Mouse (Mus musculus) megakaryocyte-erythroid progenitor cell, adult 5-6 weeks (primary cell): ENCODE measurements around the gene Trp53bp1. TPM values are rescaled to one million over a fixed set of nuclear protein-coding genes. Genes with fewer than 3 reads are reported as not detected.

Experiments
- ATAC-seq: replicated peaks from 2 replicates; pipeline ENCODE4 v1.8.0; 2016; ENCODE audit warnings: mild to moderate bottlenecking, inconsistent platforms; ENCODE audit not compliant: severe bottlenecking, poor library complexity, low FRiP score, low TSS enrichment
- total RNA-seq, 2 experiments: library from RNA; stranded (forward) in 1 of 2; stranded (reverse) in 1 of 2; fragments of 200-1000, 215-1000 nt in 1 of 2; fragments of >200 nt in 1 of 2; fragmentation: Nextera tagmentation in 1 of 2; gene quantifications; 2 replicates each; pipeline ENCODE4 v1.2.3; 2014 to 2017

Trp53bp1 gene
- total RNA-seq, 2 experiments from 2014 or later: 22.9 to 31.8 TPM

GRCm38 (mm10) chr2:121270521-121271235, 529 bp downstream of the Trp53bp1 start:
- no peak for ATAC-seq

- ATAC-seq: no peak
These were observed 2.8 kb downstream of the Trp53bp1 start for GRCm38 (mm10) chr2:121268446-121268845.

GRCm38 (mm10) chr2:121249758-121250157, 21.4 kb downstream of the Trp53bp1 start:
- no peak for ATAC-seq

DNA sequence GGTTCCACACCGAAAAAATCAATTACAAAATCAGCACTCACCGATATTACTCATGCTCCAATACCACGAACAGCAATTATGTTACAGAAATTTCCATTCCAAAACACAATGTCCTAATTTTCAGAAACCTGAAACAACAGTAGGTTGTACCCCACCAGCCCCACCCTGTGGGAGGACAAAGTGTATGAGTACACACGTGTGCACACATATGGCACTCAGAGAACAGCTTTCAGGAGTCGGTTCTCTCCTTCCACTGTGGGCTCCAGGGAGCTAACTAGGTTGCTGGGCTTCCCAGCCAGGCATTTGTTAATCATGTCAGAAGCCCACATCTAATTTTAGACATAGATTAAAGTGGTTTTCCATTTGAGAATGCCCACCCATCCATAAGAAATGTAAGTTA, 27.1 kb downstream of the Trp53bp1 start:
- no peak for ATAC-seq

DNA sequence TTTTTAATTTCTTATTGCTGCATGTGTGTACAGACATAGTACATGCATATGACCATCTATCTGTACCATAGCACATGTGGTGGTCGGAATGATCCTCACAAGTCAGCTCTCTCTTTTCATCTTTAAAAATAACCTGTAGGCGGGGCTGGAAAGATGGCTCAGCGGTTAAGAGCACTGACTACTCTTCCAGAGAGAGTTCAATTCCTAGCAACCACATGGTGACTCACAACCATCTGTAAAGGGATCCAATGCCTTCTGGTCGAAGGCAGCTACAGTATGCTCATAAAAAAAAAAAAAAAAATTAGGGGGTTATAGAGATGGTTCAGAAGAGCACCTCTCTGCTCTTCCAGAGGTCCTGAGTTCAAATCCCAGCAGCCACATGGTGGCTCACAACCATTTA, 31.8 kb downstream of the Trp53bp1 start:
- ATAC-seq: no peak

DNA sequence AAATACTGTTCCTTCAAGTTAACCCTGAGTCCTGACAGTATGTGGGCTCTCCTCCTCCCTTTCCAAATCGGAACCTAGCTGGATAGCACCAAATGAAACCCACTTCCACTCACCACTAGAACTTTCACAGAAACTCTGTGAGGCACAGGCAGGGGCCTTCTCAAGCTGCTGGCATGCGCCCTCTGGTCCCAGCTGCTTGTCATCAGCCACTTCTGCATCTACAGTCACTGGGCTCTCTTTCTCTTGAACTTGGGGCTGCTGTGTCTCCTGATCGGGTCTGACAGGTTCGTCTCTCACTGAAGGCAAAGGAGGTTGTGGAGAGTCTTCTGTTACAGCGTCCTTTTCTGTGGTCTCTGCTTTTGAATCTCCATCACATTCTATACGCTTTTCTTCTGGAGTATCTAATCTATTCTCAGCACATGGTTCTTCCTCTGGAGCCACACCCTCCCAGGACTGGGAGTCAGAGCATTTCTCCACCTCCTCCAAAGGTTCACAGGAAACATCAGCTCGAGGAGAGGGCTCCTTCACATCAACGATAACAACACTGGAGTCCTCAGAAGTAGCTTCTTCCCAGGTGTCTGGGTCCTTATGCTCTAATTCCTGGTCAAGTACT, 35.6 kb downstream of the Trp53bp1 start:
- ATAC-seq: peak; percentile 98

DNA sequence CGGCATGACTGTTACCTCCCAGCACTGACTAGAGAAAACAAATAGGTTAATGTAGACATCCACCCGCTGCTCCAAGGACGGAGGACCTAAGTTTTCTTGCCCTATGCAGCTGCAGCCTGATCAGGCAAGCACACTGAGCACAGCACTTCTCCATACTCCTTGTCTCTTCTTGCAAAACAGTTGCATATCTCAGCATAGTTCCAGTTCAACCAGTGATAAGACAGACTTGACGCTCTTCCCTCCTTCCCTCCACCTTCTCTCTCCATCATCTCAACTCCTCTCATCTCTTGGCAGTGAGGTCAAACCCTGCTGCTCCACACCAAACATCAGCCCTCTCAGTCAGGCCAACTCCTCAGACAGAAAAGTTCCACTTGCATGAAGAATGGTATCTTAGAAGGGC, 43.1 kb downstream of the Trp53bp1 start:
- no peak for ATAC-seq

GRCm38 (mm10) chr2:121223010-121223409, 48.2 kb downstream of the Trp53bp1 start:
- no peak for ATAC-seq

GRCm38 (mm10) chr2:121219994-121220393, 51.2 kb downstream of the Trp53bp1 start:
- ATAC-seq: no peak

DNA sequence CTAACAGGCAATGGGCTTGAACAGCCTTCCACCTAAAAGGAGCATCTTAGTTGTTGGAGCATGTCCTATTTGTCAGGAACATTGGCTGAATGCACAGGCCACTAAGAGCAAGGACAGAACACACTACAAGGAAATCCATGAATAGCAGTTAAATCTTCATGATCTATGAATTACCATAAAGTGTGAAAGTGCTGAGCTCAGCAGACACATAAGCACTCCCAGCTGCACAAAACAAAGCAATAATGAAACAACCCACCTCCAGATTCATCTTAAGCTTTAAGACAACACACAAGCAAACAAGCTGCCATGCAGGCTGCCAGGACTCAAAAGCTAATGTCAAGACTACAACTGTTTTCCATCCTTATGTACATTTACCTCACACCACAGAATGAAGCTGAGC, 52.0 kb downstream of the Trp53bp1 start:
- no peak for ATAC-seq

DNA sequence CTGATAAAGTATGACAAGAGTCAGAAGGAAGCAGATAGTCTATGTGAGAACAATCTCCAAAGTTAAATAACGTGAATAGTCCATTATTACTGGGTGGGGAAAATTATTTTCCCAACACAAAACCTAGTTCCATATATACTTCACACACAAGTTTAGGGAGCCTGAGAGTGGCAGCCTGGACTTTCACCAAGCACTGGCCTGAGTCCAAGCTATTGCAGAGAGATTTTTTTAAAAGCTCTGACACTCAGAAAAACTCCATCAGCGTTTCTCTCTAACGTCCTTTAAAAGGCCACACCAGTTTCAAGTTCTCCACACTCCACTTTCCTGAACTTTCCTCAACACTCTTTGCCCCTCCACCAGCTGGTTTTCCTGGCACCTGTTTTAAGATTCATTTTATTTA, 56.7 kb downstream of the Trp53bp1 start:
- ATAC-seq: no peak

DNA sequence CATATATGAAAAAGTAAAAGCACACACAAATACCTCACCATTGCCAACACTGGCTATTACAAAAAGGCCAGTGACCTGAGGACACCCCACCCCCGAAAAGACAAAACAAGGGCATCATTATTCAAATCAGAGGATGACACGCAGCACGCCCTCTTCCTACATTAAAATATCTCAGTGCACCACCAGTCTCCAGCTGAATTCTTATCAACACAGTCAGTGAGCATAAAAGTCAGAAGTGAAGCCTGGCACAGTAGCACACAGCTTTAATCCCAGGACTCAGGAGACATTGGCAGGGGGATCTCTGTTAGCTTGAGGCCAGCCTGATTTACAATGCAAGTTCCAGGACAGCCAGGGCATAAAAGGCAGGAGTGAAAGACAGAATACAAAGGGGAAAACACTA, 64.7 kb downstream of the Trp53bp1 start:
- peak; percentile 90 for ATAC-seq

GRCm38 (mm10) chr2:121204276-121204675, 66.9 kb downstream of the Trp53bp1 start:
- no peak for ATAC-seq

DNA sequence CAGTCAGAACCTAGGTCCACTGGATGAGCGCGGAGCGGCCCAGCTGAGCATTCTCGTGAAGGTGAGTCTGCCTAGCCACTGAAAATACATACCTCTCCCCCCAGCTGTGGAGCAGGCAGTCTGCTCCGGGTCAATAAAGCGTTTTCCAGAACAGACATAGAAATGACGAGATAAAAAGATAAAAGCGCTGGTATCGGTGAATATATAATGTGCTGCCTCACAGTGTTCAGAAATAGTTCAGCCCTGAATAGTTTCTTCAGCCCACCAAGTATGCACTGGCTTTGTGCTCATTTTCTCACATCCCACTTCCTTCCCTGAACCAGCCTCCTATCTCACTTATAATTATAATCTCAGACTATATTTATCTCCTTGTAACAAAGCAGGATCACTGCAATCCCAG, 75.7 kb downstream of the Trp53bp1 start:
- ATAC-seq: no peak

GRCm38 (mm10) chr2:121188530-121188929, 82.7 kb downstream of the Trp53bp1 start:
- no peak for ATAC-seq

DNA sequence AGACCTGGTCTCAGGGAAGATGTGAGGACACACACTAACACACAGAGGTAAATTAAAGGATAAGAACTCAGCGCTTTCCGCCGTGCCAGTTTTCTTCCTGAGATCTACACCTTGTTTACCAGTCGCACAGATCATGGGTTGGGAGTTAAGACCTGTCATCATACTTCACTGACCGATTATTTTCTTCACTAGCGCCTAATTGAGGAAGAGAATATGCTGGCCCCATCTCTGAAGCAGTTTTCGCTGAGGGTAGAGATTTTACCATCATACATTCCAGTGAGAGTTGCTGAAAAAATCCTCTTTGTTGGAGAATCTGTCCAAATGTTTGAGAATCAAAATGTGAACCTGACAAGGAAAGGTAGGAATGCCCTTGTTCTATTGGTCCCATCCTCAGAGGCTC, 87.1 kb downstream of the Trp53bp1 start:
- ATAC-seq: no peak

GRCm38 (mm10) chr2:121183431-121183830, 87.8 kb downstream of the Trp53bp1 start:
- ATAC-seq: no peak

DNA sequence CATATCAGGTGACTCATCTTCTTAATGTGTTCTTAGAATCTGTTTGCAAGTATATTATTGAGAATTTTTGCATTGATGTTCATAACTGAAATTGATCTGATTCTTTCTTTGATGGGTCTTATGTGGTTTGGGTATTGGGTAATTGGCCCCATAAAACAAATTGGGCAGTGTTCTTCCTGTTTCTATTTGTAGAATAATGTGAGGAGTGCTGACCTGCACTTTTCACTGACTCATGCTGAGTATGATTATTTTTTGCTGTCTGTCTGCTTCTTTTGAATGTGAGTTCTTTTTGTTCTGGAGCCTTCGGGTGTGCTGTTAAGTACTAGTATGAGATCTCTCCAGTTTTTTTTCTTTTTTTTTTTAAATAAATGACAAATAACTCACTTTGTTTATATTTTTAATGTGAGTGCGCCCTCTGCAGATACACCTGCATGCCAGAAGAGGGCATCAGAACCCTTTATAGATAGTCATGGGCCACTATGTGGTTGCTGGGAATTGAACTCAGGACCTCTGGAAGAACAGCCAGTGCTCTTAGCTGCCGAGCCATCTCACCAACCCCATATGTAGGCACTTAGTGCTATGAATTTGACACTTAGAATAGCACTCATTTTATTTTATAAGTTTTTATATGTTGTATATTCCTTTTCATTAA, 92.3 kb downstream of the Trp53bp1 start:
- ATAC-seq: no peak

GRCm38 (mm10) chr2:121170980-121171742, 100.0 kb downstream of the Trp53bp1 start, which contains the start of gene Zscan29:
TSS of gene Zscan29 (minus strand) at chr2:121171125.
- ATAC-seq: peak; percentile 84

- peak; percentile 49 for ATAC-seq
These were observed 100.7 kb downstream of the Trp53bp1 start, which contains the start of gene Tubgcp4 for GRCm38 (mm10) chr2:121170481-121170971. TSS of gene Tubgcp4 (plus strand) at chr2:121170654.
